Mouse (Mus musculus): ENCODE data around the gene Urod. TPM values are rescaled to one million over a fixed set of nuclear protein-coding genes. Genes with fewer than 3 reads are reported as not detected.

Urod gene
- polyA plus RNA-seq, 1 experiment, result 90.6 TPM

GRCm38 (mm10) chr4:117007058-117007457 lies 12.8 kb upstream of the Urod start:
- 69% methylated on average over 3 of the region's 3 CpGs for WGBS
- H3K27ac ChIP-seq (ENCODE audit: insufficient read depth, low read length), result no peak overlapping the region
- no peak for DNase-seq (ENCODE audit: low read depth in 1 of 2, low spot score in 2 of 2)
- H3K4me3 ChIP-seq (ENCODE audit: extremely low read depth, insufficient read depth, insufficient read length), result no peak overlapping the region
- TF ChIP-seq CTCF (IDR thresholded peaks at IDR 0.05; ENCODE audit: extremely low read depth, insufficient read depth, insufficient read length, insufficient replicate concordance), result no peak
- no peak for TF ChIP-seq POLR2A (IDR thresholded peaks at IDR 0.05; ENCODE audit: low read depth, low read length)
- H3K36me3 ChIP-seq (ENCODE audit: control insufficient read depth, insufficient read depth, low read length), result peaks cover 18% of the 10 kb centered on the region
- no peaks in the 10 kb centered on the region for H3K27me3 ChIP-seq (ENCODE audit: control insufficient read depth, insufficient read depth, low read length)
- no peaks in the 10 kb centered on the region for H3K4me1 ChIP-seq (ENCODE audit: control insufficient read depth, insufficient read depth, insufficient read length)

DNA sequence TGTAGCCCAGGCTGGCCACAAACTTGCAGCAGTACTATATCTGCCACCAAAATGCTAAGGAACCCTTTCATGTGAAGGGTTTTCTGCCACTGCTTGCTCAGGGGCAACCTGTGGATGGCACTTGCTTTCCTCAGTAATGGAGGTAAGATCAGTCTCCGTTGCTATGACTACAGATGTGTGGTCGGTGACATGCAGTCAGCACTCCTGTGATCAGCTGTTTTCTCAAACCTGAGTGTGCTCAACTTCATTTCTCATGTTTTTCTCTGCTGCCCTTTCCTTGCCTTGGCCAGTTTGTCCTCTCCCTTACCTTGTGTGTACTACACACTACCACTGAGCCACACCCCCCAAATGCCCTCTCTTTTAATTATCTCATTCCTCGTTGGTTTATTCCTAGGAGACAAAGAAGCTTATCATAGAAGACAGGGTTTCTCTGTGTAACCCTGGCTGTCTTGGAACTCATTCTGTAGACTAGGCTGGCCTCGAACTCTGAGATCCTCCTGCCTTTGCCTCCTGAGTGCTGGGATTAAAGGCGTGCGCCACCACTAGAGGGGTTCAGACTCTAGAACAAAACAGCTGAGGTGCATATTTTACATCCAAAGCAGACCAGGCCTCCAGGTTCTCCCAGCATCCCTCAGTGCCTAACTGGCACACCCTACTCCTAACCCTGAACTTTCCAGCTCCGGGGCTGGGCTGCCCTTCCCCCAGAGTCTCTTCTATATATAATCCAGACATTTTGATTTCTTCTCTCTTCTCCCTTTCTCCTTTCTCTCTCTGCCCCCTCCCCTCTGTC lies 11.6 kb upstream of the Urod start:
- H3K4me3 ChIP-seq (ENCODE audit: extremely low read depth, insufficient read depth, insufficient read length), result no peak overlapping the region
- no peaks in the 10 kb centered on the region for H3K4me1 ChIP-seq (ENCODE audit: control insufficient read depth, insufficient read depth, insufficient read length)
- no peak overlapping the region for H3K27ac ChIP-seq (ENCODE audit: insufficient read depth, low read length)
- H3K36me3 ChIP-seq (ENCODE audit: control insufficient read depth, insufficient read depth, low read length), result peaks cover 22% of the 10 kb centered on the region
- no peak for DNase-seq (ENCODE audit: low read depth in 1 of 2, low spot score in 2 of 2)
- 86% methylated on average over 7 of the region's 7 CpGs for WGBS
- no peaks in the 10 kb centered on the region for H3K27me3 ChIP-seq (ENCODE audit: control insufficient read depth, insufficient read depth, low read length)
- TF ChIP-seq CTCF (IDR thresholded peaks at IDR 0.05; ENCODE audit: extremely low read depth, insufficient read depth, insufficient read length, insufficient replicate concordance), result no peak
- no peak for TF ChIP-seq POLR2A (IDR thresholded peaks at IDR 0.05; ENCODE audit: low read depth, low read length)

DNA sequence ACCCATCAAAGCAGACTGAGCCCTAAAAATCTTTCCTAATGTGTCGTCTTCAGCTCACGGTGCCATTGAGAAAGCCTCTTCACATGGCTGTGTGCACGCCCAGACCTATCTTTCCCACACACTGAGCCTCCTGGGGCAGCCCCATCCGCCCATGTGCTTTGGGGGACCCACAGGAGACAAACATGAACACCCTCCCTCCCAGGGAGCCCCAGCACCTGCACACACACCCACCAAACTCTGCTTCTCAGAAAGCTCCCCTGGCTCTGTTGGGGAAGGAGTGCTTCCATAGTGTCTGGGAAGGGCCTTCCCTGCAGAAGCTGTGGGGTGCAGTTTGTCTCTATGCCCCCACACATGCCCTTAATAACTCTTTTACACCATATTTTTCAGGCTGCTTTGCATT lies 10.4 kb upstream of the Urod start:
- peaks cover 31% of the 10 kb centered on the region for H3K36me3 ChIP-seq (ENCODE audit: control insufficient read depth, insufficient read depth, low read length)
- H3K27me3 ChIP-seq (ENCODE audit: control insufficient read depth, insufficient read depth, low read length), result no peaks in the 10 kb centered on the region
- no peak overlapping the region for H3K4me3 ChIP-seq (ENCODE audit: extremely low read depth, insufficient read depth, insufficient read length)
- H3K4me1 ChIP-seq (ENCODE audit: control insufficient read depth, insufficient read depth, insufficient read length), result no peaks in the 10 kb centered on the region
- peak in 1 of 2 experiments; percentile 55 for DNase-seq (ENCODE audit: low read depth in 1 of 2, low spot score in 2 of 2)
- TF ChIP-seq CTCF (IDR thresholded peaks at IDR 0.05; ENCODE audit: extremely low read depth, insufficient read depth, insufficient read length, insufficient replicate concordance) (no peak), POLR2A (IDR thresholded peaks at IDR 0.05; ENCODE audit: low read depth, low read length) (no peak)
- H3K27ac ChIP-seq (ENCODE audit: insufficient read depth, low read length), result no peak overlapping the region
- 87% methylated on average over 4 of the region's 4 CpGs for WGBS

DNA sequence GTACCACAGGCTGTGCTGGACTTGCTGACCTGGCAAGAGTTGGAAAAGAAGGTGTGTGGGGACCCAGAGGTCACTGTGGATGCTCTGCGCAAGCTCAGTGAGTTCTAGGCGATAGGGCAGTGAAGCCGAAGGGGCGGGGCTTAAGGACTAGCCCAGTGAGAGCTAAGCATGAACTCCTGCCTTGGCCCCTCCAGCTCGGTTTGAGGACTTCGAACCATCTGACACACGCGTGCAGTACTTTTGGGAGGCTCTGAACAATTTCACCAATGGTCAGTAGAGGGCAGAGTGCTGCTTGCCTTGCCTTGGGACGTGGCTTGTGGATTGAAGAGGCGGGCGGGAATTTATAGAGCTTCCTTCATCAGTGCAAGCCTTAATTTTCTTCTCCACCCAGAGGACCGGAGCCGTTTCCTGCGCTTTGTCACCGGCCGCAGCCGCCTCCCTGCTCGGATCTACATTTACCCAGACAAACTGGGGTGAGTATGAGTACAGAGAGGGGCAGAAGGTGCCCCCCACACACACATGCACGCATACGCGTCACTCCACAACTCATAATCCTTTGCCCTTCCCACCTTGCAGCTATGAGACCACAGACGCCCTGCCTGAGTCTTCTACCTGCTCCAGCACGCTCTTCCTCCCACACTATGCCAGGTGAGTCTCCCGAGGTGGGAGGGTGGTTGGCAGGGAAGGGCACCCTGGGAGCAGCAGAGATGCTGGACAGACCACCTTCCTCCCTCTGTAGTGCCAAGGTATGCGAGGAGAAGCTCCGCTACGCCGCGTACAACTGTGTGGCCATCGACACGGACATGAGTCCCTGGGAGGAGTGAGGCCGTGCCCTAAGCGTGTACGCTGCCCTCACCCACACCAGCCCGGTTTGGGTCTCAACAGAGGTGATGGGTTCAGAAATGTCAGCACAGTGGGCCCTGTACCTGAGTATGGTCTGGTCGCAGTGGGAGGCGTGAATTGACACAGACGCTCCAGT lies 8.6 kb upstream of the Urod start:
- Histone ChIP-seq H3K4me1 (ENCODE audit: control insufficient read depth, insufficient read depth, insufficient read length) (no peaks in the 10 kb centered on the region), H3K27me3 (ENCODE audit: control insufficient read depth, insufficient read depth, low read length) (no peaks in the 10 kb centered on the region), H3K36me3 (ENCODE audit: control insufficient read depth, insufficient read depth, low read length) (peaks cover 41% of the 10 kb centered on the region), H3K27ac (ENCODE audit: insufficient read depth, low read length) (no peak overlapping the region), H3K4me3 (ENCODE audit: extremely low read depth, insufficient read depth, insufficient read length) (no peak overlapping the region)
- TF ChIP-seq POLR2A (IDR thresholded peaks at IDR 0.05; ENCODE audit: low read depth, low read length) (no peak), CTCF (IDR thresholded peaks at IDR 0.05; ENCODE audit: extremely low read depth, insufficient read depth, insufficient read length, insufficient replicate concordance) (peak; percentile 60; the same call in 1 of the 2 replicates)
- 77% methylated on average over 38 of the region's 38 CpGs for WGBS
- DNase-seq (ENCODE audit: low read depth in 1 of 2, low spot score in 2 of 2), result peak in 1 of 2 experiments; percentile 50

GRCm38 (mm10) chr4:117001957-117002356 lies 7.7 kb upstream of the Urod start:
- no peak overlapping the region for H3K27ac ChIP-seq (ENCODE audit: insufficient read depth, low read length)
- H3K36me3 ChIP-seq (ENCODE audit: control insufficient read depth, insufficient read depth, low read length), result peaks cover 41% of the 10 kb centered on the region
- TF ChIP-seq CTCF (IDR thresholded peaks at IDR 0.05; ENCODE audit: extremely low read depth, insufficient read depth, insufficient read length, insufficient replicate concordance), result no peak
- no peak for TF ChIP-seq POLR2A (IDR thresholded peaks at IDR 0.05; ENCODE audit: low read depth, low read length)
- H3K27me3 ChIP-seq (ENCODE audit: control insufficient read depth, insufficient read depth, low read length), result no peaks in the 10 kb centered on the region
- no peak overlapping the region for H3K4me3 ChIP-seq (ENCODE audit: extremely low read depth, insufficient read depth, insufficient read length)
- H3K4me1 ChIP-seq (ENCODE audit: control insufficient read depth, insufficient read depth, insufficient read length), result no peaks in the 10 kb centered on the region
- WGBS, result 93% methylated on average over 16 of the region's 16 CpGs
- DNase-seq (ENCODE audit: low read depth in 1 of 2, low spot score in 2 of 2), result no peak

DNA sequence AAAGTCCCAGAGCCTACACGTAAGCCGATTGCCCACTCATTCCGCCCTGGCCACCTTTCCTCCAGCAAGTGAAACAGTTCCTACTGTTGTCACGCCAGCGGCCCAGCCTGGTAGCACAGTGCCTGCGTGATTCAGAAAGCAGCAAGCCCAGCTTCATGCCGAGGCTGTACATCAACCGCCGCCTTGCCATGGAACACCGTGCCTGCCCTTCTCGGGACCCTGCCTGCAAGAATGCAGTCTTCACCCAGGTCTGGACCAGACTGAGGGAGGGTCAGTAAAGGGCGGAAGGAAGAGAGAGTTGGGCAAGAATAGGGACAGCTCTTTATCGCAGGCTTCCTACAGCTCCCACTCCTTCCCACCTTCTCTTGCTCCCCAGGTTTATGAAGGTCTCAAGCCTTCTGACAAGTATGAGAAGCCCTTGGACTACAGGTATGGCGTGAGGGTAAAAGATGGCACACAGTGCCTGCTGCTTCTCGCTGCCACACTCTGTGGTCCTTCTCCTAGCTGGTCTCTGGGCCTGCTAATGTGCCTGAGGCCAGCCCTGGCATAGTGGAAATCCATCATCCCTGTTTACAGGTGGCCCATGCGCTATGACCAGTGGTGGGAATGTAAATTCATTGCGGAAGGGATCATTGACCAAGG lies 5.4 kb upstream of the Urod start:
- Histone ChIP-seq H3K4me3 (ENCODE audit: extremely low read depth, insufficient read depth, insufficient read length) (no peak overlapping the region), H3K36me3 (ENCODE audit: control insufficient read depth, insufficient read depth, low read length) (peaks cover 42% of the 10 kb centered on the region), H3K27me3 (ENCODE audit: control insufficient read depth, insufficient read depth, low read length) (no peaks in the 10 kb centered on the region), H3K27ac (ENCODE audit: insufficient read depth, low read length) (no peak overlapping the region), H3K4me1 (ENCODE audit: control insufficient read depth, insufficient read depth, insufficient read length) (peaks cover 7% of the 10 kb centered on the region)
- DNase-seq (ENCODE audit: low read depth in 1 of 2, low spot score in 2 of 2), result no peak
- no peak for TF ChIP-seq POLR2A (IDR thresholded peaks at IDR 0.05; ENCODE audit: low read depth, low read length)
- TF ChIP-seq CTCF (IDR thresholded peaks at IDR 0.05; ENCODE audit: extremely low read depth, insufficient read depth, insufficient read length, insufficient replicate concordance), result no peak
- WGBS, result 98% methylated on average over 17 of the region's 17 CpGs

Measured in spleen, adult 2 months (tissue).